Mouse (Mus musculus) fat pad, adult 2 months (tissue): ENCODE measurements around the gene Car14.
"Not testable (repeated sequence)": the region's sequence is repeated elsewhere in the genome, so short reads cannot be mapped to it uniquely, and the experiment has no call there.

Source experiments
- DNase-seq: peaks from one replicate; pipeline ENCODE4 v3.0.0-alpha.2; 2011; ENCODE audit warnings: low read depth, low spot score; ENCODE audit errors: extremely low read depth

Car14 gene

GRCm38 (mm10) chr3:95928261-95928657 is 23.8 kb upstream of the Car14 start:
- no peak for DNase-seq

GRCm38 (mm10) chr3:95925087-95925486 is 20.6 kb upstream of the Car14 start:
- no peak for DNase-seq

GRCm38 (mm10) chr3:95924185-95924584 is 19.7 kb upstream of the Car14 start:
- DNase-seq, result no peak

- DNase-seq, result not testable (repeated sequence)
Observed at GRCm38 (mm10) chr3:95923429-95923828, 18.9 kb upstream of the Car14 start.

GRCm38 (mm10) chr3:95920532-95920931 is 16.0 kb upstream of the Car14 start:
- DNase-seq, result not testable (repeated sequence)

GRCm38 (mm10) chr3:95916760-95917159 is 12.3 kb upstream of the Car14 start:
- DNase-seq, result no peak

- no peak for DNase-seq
Observed at GRCm38 (mm10) chr3:95914706-95915105, 10.2 kb upstream of the Car14 start.

GRCm38 (mm10) chr3:95907613-95908012 is 3.1 kb upstream of the Car14 start:
- DNase-seq, result no peak

- DNase-seq, result no peak
Observed at GRCm38 (mm10) chr3:95906860-95907259, 2.4 kb upstream of the Car14 start.

- no peak for DNase-seq
Observed at GRCm38 (mm10) chr3:95905940-95906492, 1.5 kb upstream of the Car14 start.

GRCm38 (mm10) chr3:95905146-95905939 is 852 bp upstream of the Car14 start:
- no peak for DNase-seq

GRCm38 (mm10) chr3:95903753-95904502 is 563 bp downstream of the Car14 start:
- DNase-seq, result no peak

GRCm38 (mm10) chr3:95902643-95903042 is 1.8 kb downstream of the Car14 start:
- no peak for DNase-seq

- DNase-seq, result no peak
Observed at GRCm38 (mm10) chr3:95902373-95902625, 2.2 kb downstream of the Car14 start.

GRCm38 (mm10) chr3:95901616-95902372 is 2.7 kb downstream of the Car14 start:
- no peak for DNase-seq

- DNase-seq, result no peak
Observed at GRCm38 (mm10) chr3:95899800-95900524, 4.5 kb downstream of the Car14 start.

- DNase-seq, result not testable (repeated sequence)
Observed at GRCm38 (mm10) chr3:95895501-95895900, 9.0 kb downstream of the Car14 start.

- DNase-seq, result no peak
Observed at GRCm38 (mm10) chr3:95894317-95895160, 10.0 kb downstream of the Car14 start.

GRCm38 (mm10) chr3:95893606-95894316 is 10.7 kb downstream of the Car14 start, which contains the start of gene Aph1a:
TSS of gene Aph1a (plus strand) at chr3:95893969.
- DNase-seq, result not testable (repeated sequence)
